ENCODE assay signal across 11 mouse cellular contexts in genomic region chr11:20250476-20251178, GRCm38 (mm10). TPM values are rescaled to one million over a fixed set of nuclear protein-coding genes. Genes with fewer than 3 reads are reported as not detected.
A peak's percentile ranks its signal among the peaks of the same experiment; 100 is the strongest.
DNase-seq lines count a peak whose midpoint lies in the region; ATAC-seq and TF ChIP-seq lines count a peak whose summit lies in the region.
"Had no signal": no experiment of that assay in that cellular context is flagged by ENCODE, and none has a peak within 500 bp of the region (broad histone marks: within the 10 kb centered on the region; RNA-seq: fewer than 3 reads in every experiment).

No protein-coding gene starts in this region.

- H3K36me3 ChIP-seq in embryonic facial prominence, embryonic 13.5 days = peaks cover 4% of the 10 kb centered on the region; the same call in 1 of the 2 replicates
- peaks cover 10% of the 10 kb centered on the region for H3K36me3 ChIP-seq in embryonic facial prominence, embryonic 10.5 days (replicated peaks)
- H3K36me3 ChIP-seq in liver, embryonic 11.5 days (ENCODE audit: control insufficient read depth, insufficient read depth, low read length) = no peaks in the 10 kb centered on the region
- no peaks in the 10 kb centered on the region for H3K36me3 ChIP-seq in liver, postnatal 0 days (replicated peaks; ENCODE audit: insufficient read depth, low read length)
- H3K36me3 ChIP-seq: heart, embryonic 15.5 days had no signal

- H3K4me2 ChIP-seq in embryonic facial prominence, embryonic 13.5 days = peak overlapping the region; percentile 77; the same call in 1 of the 2 replicates
- H3K4me2 ChIP-seq in liver, embryonic 11.5 days = peak overlapping the region; percentile 98; the same call in 1 of the 2 replicates
- H3K4me2 ChIP-seq in liver, postnatal 0 days (ENCODE audit: low read depth, low read length) = no peak overlapping the region; the same call in 1 of the 2 replicates

- DNase-seq in embryonic facial prominence, embryonic 10.5 days (ENCODE audit: low spot score) = no peak
- DNase-seq in liver, embryonic 11.5 days (ENCODE audit: low spot score) = no peak
- no peak for DNase-seq in liver, postnatal 0 days
- DNase-seq in thymus, postnatal 14 days = peak; percentile 8
- DNase-seq in thymus, postnatal 10 days (ENCODE audit: low spot score in 2 of 2) = no peak
- DNase-seq in urinary bladder, postnatal 4 days (ENCODE audit: low spot score in 2 of 2) = no peak
- DNase-seq in frontal cortex, postnatal 14 days (ENCODE audit: low spot score in 2 of 2) = no peak

- 84% methylated on average over 6 of the region's 6 CpGs for WGBS in embryonic facial prominence, embryonic 13.5 days
- 90% methylated on average over 6 of the region's 6 CpGs for WGBS in embryonic facial prominence, embryonic 10.5 days
- WGBS in liver, embryonic 11.5 days = 75% methylated on average over 6 of the region's 6 CpGs
- 73% methylated on average over 6 of the region's 6 CpGs for WGBS in liver, postnatal 0 days (ENCODE audit: insufficient replicate concordance)

- peaks cover 31% of the 10 kb centered on the region for H3K4me1 ChIP-seq in embryonic facial prominence, embryonic 13.5 days
- H3K4me1 ChIP-seq in embryonic facial prominence, embryonic 10.5 days = peaks cover 38% of the 10 kb centered on the region
- H3K4me1 ChIP-seq in liver, embryonic 11.5 days (replicated peaks; ENCODE audit: control insufficient read depth, insufficient read depth, low read length) = peaks cover 24% of the 10 kb centered on the region
- peaks cover 19% of the 10 kb centered on the region for H3K4me1 ChIP-seq in liver, postnatal 0 days (ENCODE audit: insufficient read depth)

- TF ChIP-seq EP300 in liver, postnatal 0 days (IDR thresholded peaks at IDR 0.05; ENCODE audit: low read depth) = no peak

- no peak overlapping the region for H3K27ac ChIP-seq in embryonic facial prominence, embryonic 13.5 days
- H3K27ac ChIP-seq in embryonic facial prominence, embryonic 10.5 days (replicated peaks) = no peak overlapping the region
- no peak overlapping the region for H3K27ac ChIP-seq in liver, embryonic 11.5 days (ENCODE audit: low read depth, low read length)
- no peak overlapping the region for H3K27ac ChIP-seq in liver, postnatal 0 days (ENCODE audit: low read depth)
- H3K27ac ChIP-seq: kidney, postnatal 0 days; liver, embryonic 14.5 days had no signal

- H3K4me3 ChIP-seq in embryonic facial prominence, embryonic 13.5 days = no peak overlapping the region
- H3K4me3 ChIP-seq in embryonic facial prominence, embryonic 10.5 days = no peak overlapping the region
- no peak overlapping the region for H3K4me3 ChIP-seq in liver, embryonic 11.5 days (ENCODE audit: low read depth, low read length)
- no peak overlapping the region for H3K4me3 ChIP-seq in liver, postnatal 0 days (ENCODE audit: low read depth, low read length)

- no peak for ATAC-seq in embryonic facial prominence, embryonic 13.5 days (ENCODE audit: insufficient number of reproducible peaks, insufficient read depth, low FRiP score, low TSS enrichment, low read depth)
- ATAC-seq in liver, embryonic 11.5 days (replicated peaks; ENCODE audit: low FRiP score) = no peak
- no peak for ATAC-seq in liver, postnatal 0 days

- H3K27me3 ChIP-seq in embryonic facial prominence, embryonic 13.5 days = no peaks in the 10 kb centered on the region
- H3K27me3 ChIP-seq in embryonic facial prominence, embryonic 10.5 days (replicated peaks; ENCODE audit: low read depth, poor library complexity, severe bottlenecking) = no peaks in the 10 kb centered on the region
- no peaks in the 10 kb centered on the region for H3K27me3 ChIP-seq in liver, embryonic 11.5 days (replicated peaks; ENCODE audit: control insufficient read depth, insufficient read depth, low read length)
- H3K27me3 ChIP-seq in liver, postnatal 0 days (ENCODE audit: insufficient read depth, low read length) = no peaks in the 10 kb centered on the region
- H3K27me3 ChIP-seq: heart, embryonic 15.5 days had no signal

- H3K9me3 ChIP-seq in embryonic facial prominence, embryonic 13.5 days = no peaks in the 10 kb centered on the region
- H3K9me3 ChIP-seq in embryonic facial prominence, embryonic 10.5 days = no peaks in the 10 kb centered on the region
- no peaks in the 10 kb centered on the region for H3K9me3 ChIP-seq in liver, embryonic 11.5 days (ENCODE audit: control insufficient read depth, low read length)
- no peaks in the 10 kb centered on the region for H3K9me3 ChIP-seq in liver, postnatal 0 days (ENCODE audit: low read length)
- H3K9me3 ChIP-seq: heart, embryonic 15.5 days had no signal

- no peak for TF ChIP-seq CTCF in liver, postnatal 0 days (IDR thresholded peaks at IDR 0.05; ENCODE audit: low read depth)

- H3K9ac ChIP-seq in embryonic facial prominence, embryonic 13.5 days = no peak overlapping the region
- no peak overlapping the region for H3K9ac ChIP-seq in liver, embryonic 11.5 days (ENCODE audit: low read depth, low read length)
- no peak overlapping the region for H3K9ac ChIP-seq in liver, postnatal 0 days (replicated peaks)

RNA-seq across cellular contexts. Expression of gene Cep68, which starts 1.4 kb away (rescaled TPM):
- 39.0 and 39.1 TPM in 2 replicates for polyA plus RNA-seq in embryonic facial prominence, embryonic 13.5 days (2015; fragmentation: Nextera tagmentation; extraction: Ambion mirVana)
- polyA plus RNA-seq in embryonic facial prominence, embryonic 10.5 days (2016; fragmentation: Nextera tagmentation; extraction: Ambion mirVana) = 43.6 and 46.9 TPM in 2 replicates
- polyA plus RNA-seq in liver, embryonic 11.5 days (2014; fragmentation: Nextera tagmentation; extraction: Ambion mirVana) = 25.8 and 27.4 TPM in 2 replicates
- 4.8 and 4.9 TPM in 2 replicates for polyA plus RNA-seq in liver, postnatal 0 days (2015; fragmentation: Nextera tagmentation; extraction: Ambion mirVana)

RNA-seq across cellular contexts. Expression of gene Rab1a, which starts 49.4 kb away (rescaled TPM):
- 251 and 290 TPM in 2 replicates for polyA plus RNA-seq in embryonic facial prominence, embryonic 13.5 days (2015; fragmentation: Nextera tagmentation; extraction: Ambion mirVana)
- polyA plus RNA-seq in embryonic facial prominence, embryonic 10.5 days (2016; fragmentation: Nextera tagmentation; extraction: Ambion mirVana) = 198 and 205 TPM in 2 replicates
- polyA plus RNA-seq in liver, embryonic 11.5 days (2014; fragmentation: Nextera tagmentation; extraction: Ambion mirVana) = 180 and 186 TPM in 2 replicates
- 141 and 143 TPM in 2 replicates for polyA plus RNA-seq in liver, postnatal 0 days (2015; fragmentation: Nextera tagmentation; extraction: Ambion mirVana)
